Mouse (Mus musculus): ENCODE results near the gene Tnnc2.

Gene Tnnc2

GRCm38 (mm10) chr2:164779481-164780086 lies at the start of gene Tnnc2:
TSS of gene Tnnc2 (minus strand) at chr2:164779967.
- DNase-seq = no peak

- DNase-seq = no peak
Measured at GRCm38 (mm10) chr2:164829090-164829489, 49.3 kb upstream of the Tnnc2 start.

- DNase-seq = no peak
Measured at GRCm38 (mm10) chr2:164828437-164828836, 48.7 kb upstream of the Tnnc2 start, which contains the start of gene Spata25. TSS of gene Spata25 (minus strand) at chr2:164828537.

- DNase-seq = no peak
Measured at GRCm38 (mm10) chr2:164827146-164827850, 47.5 kb upstream of the Tnnc2 start.

- no peak for DNase-seq
Measured at GRCm38 (mm10) chr2:164825521-164825920, 45.8 kb upstream of the Tnnc2 start.

- DNase-seq = no peak
Measured at GRCm38 (mm10) chr2:164823969-164824368, 44.2 kb upstream of the Tnnc2 start.

GRCm38 (mm10) chr2:164823181-164823585 lies 43.4 kb upstream of the Tnnc2 start:
- DNase-seq = no peak

GRCm38 (mm10) chr2:164822636-164823165 lies 42.9 kb upstream of the Tnnc2 start, which contains the start of gene Zswim1:
TSS of gene Zswim1 (plus strand) at chr2:164822686.
- peak; percentile 99 for DNase-seq

GRCm38 (mm10) chr2:164821060-164821459 lies 41.3 kb upstream of the Tnnc2 start:
- DNase-seq = peak; percentile 56

- no peak for DNase-seq
Measured at GRCm38 (mm10) chr2:164817703-164818102, 37.9 kb upstream of the Tnnc2 start.

- DNase-seq = no peak
Measured at GRCm38 (mm10) chr2:164817206-164817605, 37.4 kb upstream of the Tnnc2 start.

- DNase-seq = no peak
Measured at GRCm38 (mm10) chr2:164815821-164816220, 36.1 kb upstream of the Tnnc2 start.

GRCm38 (mm10) chr2:164815348-164815747 lies 35.6 kb upstream of the Tnnc2 start:
- DNase-seq = no peak

- no peak for DNase-seq
Measured at GRCm38 (mm10) chr2:164813557-164813956, 33.8 kb upstream of the Tnnc2 start.

- DNase-seq = no peak
Measured at GRCm38 (mm10) chr2:164806614-164807013, 26.8 kb upstream of the Tnnc2 start.

GRCm38 (mm10) chr2:164805332-164805718 lies 25.6 kb upstream of the Tnnc2 start:
- DNase-seq = no peak

- peak; percentile 98 for DNase-seq
Measured at GRCm38 (mm10) chr2:164804533-164805331, 25.0 kb upstream of the Tnnc2 start, which contains the start of the genes Acot8 and Zswim3. TSS of gene Acot8 (minus strand) at chr2:164804882. TSS of gene Zswim3 (plus strand) at chr2:164805098.

GRCm38 (mm10) chr2:164803921-164804313 lies 24.1 kb upstream of the Tnnc2 start:
- DNase-seq = no peak

GRCm38 (mm10) chr2:164803201-164803920 lies 23.6 kb upstream of the Tnnc2 start:
- DNase-seq = no peak

- no peak for DNase-seq
Measured at GRCm38 (mm10) chr2:164800252-164801004, 20.7 kb upstream of the Tnnc2 start.

- DNase-seq = peak; percentile 10
Measured at GRCm38 (mm10) chr2:164798554-164798953, 18.8 kb upstream of the Tnnc2 start.

GRCm38 (mm10) chr2:164795868-164796267 lies 16.1 kb upstream of the Tnnc2 start:
- DNase-seq = peak; percentile 22
